Mouse (Mus musculus) kidney, postnatal 10 days (tissue): Measurements from ENCODE around the gene Fthl17a.

Source experiments
- DNase-seq: peaks from one replicate; pipeline ENCODE4 v3.0.0; 2021; ENCODE audit warnings: mixed read lengths

The Fthl17a gene

GRCm38 (mm10) chrX:85249379-85249778 lies at the start of gene Fthl17a:
Gene Fthl17a, plus strand, starts transcription at chrX:85249679.
- DNase-seq, result no peak

- no peak for DNase-seq
Observed at GRCm38 (mm10) chrX:85207001-85207400, 42.5 kb upstream of the Fthl17a start.

- DNase-seq, result no peak
Observed at GRCm38 (mm10) chrX:85226883-85227282, 22.6 kb upstream of the Fthl17a start.

- DNase-seq, result no peak
Observed at GRCm38 (mm10) chrX:85271821-85272220, 22.3 kb downstream of the Fthl17a start.

- no peak for DNase-seq
Observed at GRCm38 (mm10) chrX:85272296-85272695, 22.8 kb downstream of the Fthl17a start.

GRCm38 (mm10) chrX:85289846-85290245 lies 40.4 kb downstream of the Fthl17a start:
- no peak for DNase-seq

GRCm38 (mm10) chrX:85292781-85293180 lies 43.3 kb downstream of the Fthl17a start:
- DNase-seq, result no peak

GRCm38 (mm10) chrX:85294001-85294400 lies 44.5 kb downstream of the Fthl17a start:
- no peak for DNase-seq

- no peak for DNase-seq
Observed at GRCm38 (mm10) chrX:85304674-85305073, 55.2 kb downstream of the Fthl17a start.

- DNase-seq, result no peak
Observed at GRCm38 (mm10) chrX:85318576-85318975, 69.1 kb downstream of the Fthl17a start.

GRCm38 (mm10) chrX:85319193-85319592 lies 69.7 kb downstream of the Fthl17a start:
- peak; percentile 5 for DNase-seq
